Mouse (Mus musculus) gastrocnemius, adult 2 months (tissue): ENCODE data around the gene Tbx5. TPM values are rescaled to one million over a fixed set of nuclear protein-coding genes. Genes with fewer than 3 reads are reported as not detected.

Experiments
- DNase-seq: peaks from one replicate; pipeline ENCODE4 v3.0.0; 2022
- H3K27ac ChIP-seq: fragments of 200-600 bp; 2 replicates; pipeline ENCODE4 v1.8.1; 2022; ENCODE audit warnings: mild to moderate bottlenecking
- H3K4me3 ChIP-seq: fragments of 200-600 bp; 2 replicates; pipeline ENCODE4 v1.8.1; 2022; ENCODE audit warnings: mild to moderate bottlenecking, moderate library complexity
- CTCF ChIP-seq: fragments of 200-600 bp; IDR thresholded peaks from 2 replicates; pipeline ENCODE4 v1.8.1; 2022; ENCODE audit warnings: antibody characterized with exemption, mild to moderate bottlenecking, moderate library complexity
- intact Hi-C: fragments of 180-260 bp; cut with DNase I; formaldehyde crosslinking; loops from one replicate; pipeline ENCODE4 v1.15.1; 2025
- total RNA-seq, 2 experiments: library from RNA; stranded (reverse); gene quantifications; 2 replicates each; pipeline ENCODE4 v1.2.3; 2021

Gene Tbx5
- total RNA-seq, 2 experiments from 2014 or later, result 0.28 TPM; not detected in 1

- intact Hi-C loops, result no loop called here
- no peak for TF ChIP-seq CTCF
- DNase-seq, result no peak
- Histone ChIP-seq H3K4me3 (no peak overlapping the region), H3K27ac (no peak overlapping the region)
Observed at GRCm38 (mm10) chr5:119802617-119803410, 29.7 kb upstream of the Tbx5 start.

- no peak for DNase-seq
- intact Hi-C loops, result no loop called here
- TF ChIP-seq CTCF, result no peak
- no peak overlapping the region for H3K4me3 ChIP-seq
- no peak overlapping the region for H3K27ac ChIP-seq
Observed at GRCm38 (mm10) chr5:119803411-119804251, 28.8 kb upstream of the Tbx5 start.

GRCm38 (mm10) chr5:119804301-119805039 is 28.0 kb upstream of the Tbx5 start:
- Histone ChIP-seq H3K27ac (no peak overlapping the region), H3K4me3 (no peak overlapping the region)
- intact Hi-C loops, result no loop called here

DNA sequence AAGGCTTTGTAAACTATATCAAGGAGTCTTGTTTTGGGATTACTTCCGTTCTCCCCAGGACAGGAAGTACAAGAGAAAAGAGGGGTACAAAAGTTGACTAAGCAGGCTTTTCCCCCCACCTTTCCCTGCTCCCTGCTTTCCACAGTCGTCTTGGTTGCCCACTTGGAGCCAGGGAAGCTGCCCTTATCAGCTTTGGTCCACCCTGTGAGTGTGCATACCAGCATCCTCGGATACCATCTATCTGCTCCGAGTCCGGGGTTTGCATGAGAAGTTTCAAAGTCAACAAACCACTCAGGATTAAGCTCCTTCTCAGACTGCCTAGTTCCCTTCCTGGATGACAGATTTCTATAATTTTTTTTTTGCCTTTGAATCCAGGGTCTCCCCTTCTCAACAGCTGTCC is 26.8 kb upstream of the Tbx5 start:
- no peak for TF ChIP-seq CTCF
- H3K4me3 ChIP-seq, result no peak overlapping the region
- intact Hi-C loops, result no loop called here
- H3K27ac ChIP-seq, result no peak overlapping the region
- DNase-seq, result no peak

More at GRCm38 (mm10) chr5:119804301-119805039, 28.0 kb upstream of the Tbx5 start:
- TF ChIP-seq CTCF, result no peak
- no peak for DNase-seq

GRCm38 (mm10) chr5:119806467-119806866 is 26.0 kb upstream of the Tbx5 start:
- no peak for TF ChIP-seq CTCF
- no peak overlapping the region for H3K27ac ChIP-seq
- H3K4me3 ChIP-seq, result no peak overlapping the region
- intact Hi-C loops, result no loop called here
- DNase-seq, result no peak

DNA sequence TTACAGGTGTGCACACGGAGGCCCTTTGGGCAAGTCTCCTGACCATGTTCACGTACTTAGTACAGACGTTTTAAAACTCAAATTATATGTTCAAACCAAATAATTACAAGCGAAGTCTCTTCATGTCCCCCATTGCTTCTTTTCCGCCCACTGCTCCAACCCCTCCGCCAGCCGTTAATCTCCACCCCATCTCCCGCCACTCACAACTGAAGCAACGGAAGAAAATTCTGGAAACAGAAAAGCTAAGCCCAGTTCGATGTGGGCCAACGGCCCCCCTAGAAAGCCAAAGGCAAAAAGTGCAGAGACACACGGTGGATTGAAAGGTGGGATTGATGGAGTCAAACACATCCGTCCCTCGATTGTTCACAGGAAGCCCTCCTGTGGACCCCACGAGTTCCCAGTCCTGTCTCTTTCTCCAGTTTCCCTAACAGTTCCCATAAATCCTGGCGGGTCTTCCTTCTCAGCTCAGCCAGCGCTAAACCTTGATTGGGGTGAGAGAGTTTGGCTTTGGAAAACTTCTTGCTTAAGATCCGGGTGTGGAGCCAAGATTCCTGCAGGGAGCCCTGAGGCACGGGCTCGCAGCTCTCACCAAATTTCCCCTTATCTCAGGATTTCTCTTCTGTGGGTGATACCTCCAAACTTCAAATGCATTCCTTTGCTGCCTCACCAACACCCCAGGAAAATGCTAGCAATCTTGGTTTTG is 24.8 kb upstream of the Tbx5 start:
- no peak for TF ChIP-seq CTCF
- intact Hi-C loops, result no loop called here
- no peak overlapping the region for H3K27ac ChIP-seq
- DNase-seq, result no peak
- no peak overlapping the region for H3K4me3 ChIP-seq

- no peak for TF ChIP-seq CTCF
- no peak for DNase-seq
- H3K4me3 ChIP-seq, result no peak overlapping the region
- H3K27ac ChIP-seq, result no peak overlapping the region
- intact Hi-C loops, result no loop called here
Observed at GRCm38 (mm10) chr5:119808713-119809112, 23.8 kb upstream of the Tbx5 start.

DNA sequence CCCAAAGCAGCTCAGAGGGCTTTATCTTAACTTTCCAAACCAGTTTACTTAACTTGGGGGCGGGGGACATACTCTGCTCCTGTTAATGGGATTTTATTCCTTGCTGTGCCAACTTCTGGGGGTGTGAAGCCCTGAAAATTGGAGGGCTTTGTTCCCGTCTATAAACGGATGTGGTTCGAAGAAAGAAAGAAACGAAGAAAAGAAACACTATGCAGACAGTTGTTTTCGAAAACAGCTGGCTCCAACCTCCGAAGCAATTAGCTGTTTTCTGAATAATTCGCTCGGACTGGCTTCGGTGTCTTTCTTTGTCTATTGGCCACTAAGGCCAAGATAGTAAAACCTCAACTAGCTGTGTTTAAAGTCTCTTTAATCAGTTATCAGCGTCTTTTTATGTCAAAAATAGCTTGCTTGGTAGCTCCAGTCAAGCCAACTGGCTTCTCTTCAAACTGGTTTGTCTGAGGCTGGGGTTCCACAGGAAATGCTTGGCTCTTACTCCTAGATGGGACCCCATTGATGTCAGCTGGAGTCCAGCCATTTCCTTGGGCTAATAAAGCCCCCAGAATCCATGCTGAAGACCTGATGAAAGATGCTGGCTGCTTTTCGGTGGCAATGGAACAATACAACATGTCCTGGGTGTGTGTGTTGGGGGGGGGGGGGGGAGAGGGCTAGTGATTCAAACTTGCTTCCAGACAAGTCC is 21.3 kb upstream of the Tbx5 start:
- no peak for TF ChIP-seq CTCF
- DNase-seq, result no peak
- intact Hi-C loops, result no loop called here
- Histone ChIP-seq H3K27ac (no peak overlapping the region), H3K4me3 (no peak overlapping the region)

GRCm38 (mm10) chr5:119815247-119815646 is 17.2 kb upstream of the Tbx5 start:
- intact Hi-C loops, result no loop called here
- peak; percentile 8; the same call in 1 of the 2 replicates for TF ChIP-seq CTCF
- DNase-seq, result no peak
- H3K27ac ChIP-seq, result no peak overlapping the region
- no peak overlapping the region for H3K4me3 ChIP-seq

- Histone ChIP-seq H3K27ac (no peak overlapping the region), H3K4me3 (no peak overlapping the region)
- TF ChIP-seq CTCF, result no peak
- DNase-seq, result no peak
- intact Hi-C loops, result no loop called here
Observed at GRCm38 (mm10) chr5:119820452-119820851, 12.0 kb upstream of the Tbx5 start.

DNA sequence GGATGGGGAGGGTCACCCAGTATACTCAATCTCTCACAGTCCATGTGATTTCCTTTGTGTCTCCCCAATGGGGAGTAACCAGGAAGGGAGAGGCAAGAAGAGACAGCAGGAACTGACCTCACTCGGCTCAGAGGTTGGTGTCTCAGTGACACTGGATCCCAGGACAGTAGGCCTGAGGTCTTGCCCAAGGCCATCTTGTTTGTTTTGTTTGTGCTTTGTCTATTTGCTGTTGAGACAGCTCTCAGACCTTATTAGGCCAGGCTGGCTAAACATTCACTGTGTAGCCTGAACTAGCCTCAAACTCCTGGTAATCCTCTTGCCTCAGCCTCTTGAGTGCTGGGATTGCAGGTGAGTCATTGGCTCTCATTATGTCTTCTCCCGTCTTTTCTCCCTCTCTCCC is 11.0 kb upstream of the Tbx5 start:
- intact Hi-C loops, result no loop called here

DNA sequence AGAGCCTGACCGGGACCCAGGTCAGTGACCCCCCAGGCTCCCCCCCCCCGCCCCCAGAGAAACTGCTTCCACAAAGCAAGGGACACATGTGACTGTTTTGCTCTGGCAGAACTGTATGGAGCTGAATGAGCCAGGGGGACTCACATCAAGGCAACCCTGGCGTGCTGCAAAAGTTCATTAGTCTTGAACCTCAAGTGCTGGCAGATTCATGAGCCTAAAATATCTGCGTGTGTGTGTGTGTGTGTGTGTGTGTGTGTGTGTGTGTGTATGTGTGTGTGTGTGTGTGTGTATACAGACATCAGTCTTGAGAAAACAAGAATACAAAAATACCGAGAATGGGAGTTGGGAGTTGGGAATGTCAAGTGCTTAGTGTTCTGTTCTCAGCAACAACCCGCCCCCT is 5.1 kb upstream of the Tbx5 start:
- TF ChIP-seq CTCF, result no peak
- no peak for DNase-seq
- H3K4me3 ChIP-seq, result no peak overlapping the region
- intact Hi-C loops, result no loop called here
- H3K27ac ChIP-seq, result no peak overlapping the region

More for the DNA sequence above, 11.0 kb upstream of the Tbx5 start:
- no peak overlapping the region for H3K4me3 ChIP-seq
- H3K27ac ChIP-seq, result no peak overlapping the region
- no peak for DNase-seq
- TF ChIP-seq CTCF, result no peak
